Mouse (Mus musculus) ES-Bruce4 (cell line): ENCODE measurements around the gene Plscr2. TPM values are rescaled to one million over a fixed set of nuclear protein-coding genes. Genes with fewer than 3 reads are reported as not detected.

Experiments used
- H3K27ac ChIP-seq: 2 replicates; pipeline ENCODE4 v1.5.1; 2012; ENCODE audit warnings: low read length, inconsistent platforms; ENCODE audit not compliant: insufficient read depth
- H3K27me3 ChIP-seq: 2 replicates; pipeline ENCODE4 v1.6.1; 2012; ENCODE audit warnings: mild to moderate bottlenecking, low read length, inconsistent platforms; ENCODE audit not compliant: control insufficient read depth, poor library complexity, insufficient read depth, severe bottlenecking
- H3K36me3 ChIP-seq: 2 replicates; pipeline ENCODE4 v1.6.1; 2012; ENCODE audit warnings: inconsistent platforms, mild to moderate bottlenecking, low read length, moderate library complexity; ENCODE audit not compliant: control insufficient read depth, poor library complexity, insufficient read depth, severe bottlenecking
- H3K4me1 ChIP-seq: one replicate; pipeline ENCODE4 v1.8.1; 2011; ENCODE audit warnings: low read length; ENCODE audit not compliant: control insufficient read depth, insufficient read depth
- H3K4me3 ChIP-seq: 2 replicates; pipeline ENCODE4 v1.5.1; 2011; ENCODE audit warnings: low read depth, mild to moderate bottlenecking, low read length
- H3K9ac ChIP-seq: 2 replicates; pipeline ENCODE4 v1.6.1; 2012; ENCODE audit warnings: low read depth, mild to moderate bottlenecking, inconsistent platforms; ENCODE audit not compliant: poor library complexity, severe bottlenecking
- H3K9me3 ChIP-seq: replicated peaks from 2 replicates; pipeline ENCODE4 v1.6.1; 2012; ENCODE audit warnings: mild to moderate bottlenecking, low read length, inconsistent platforms; ENCODE audit not compliant: control insufficient read depth, poor library complexity, insufficient read depth, severe bottlenecking
- CTCF ChIP-seq: IDR thresholded peaks from one replicate; pipeline ENCODE4 v1.8.1; 2011; ENCODE audit warnings: low read depth, low read length
- EP300 ChIP-seq: IDR thresholded peaks from 2 replicates; pipeline ENCODE4 v1.6.1; 2011; ENCODE audit warnings: low read depth, low read length; ENCODE audit not compliant: insufficient read depth
- POLR2A ChIP-seq: IDR thresholded peaks from one replicate; pipeline ENCODE4 v1.8.1; 2011; ENCODE audit warnings: low read length; ENCODE audit not compliant: insufficient read depth
- polyA plus RNA-seq: library from polyadenylated mRNA; stranded (reverse); fragments of >200 nt; gene quantifications from 2 replicates; pipeline ENCODE4 v1.2.4, GENCODE M21; 2011; ENCODE audit warnings: low read depth; ENCODE audit not compliant: missing spikeins, insufficient read depth, insufficient read length

Plscr2 gene
- polyA plus RNA-seq, 1 experiment = 0.43 TPM

DNA sequence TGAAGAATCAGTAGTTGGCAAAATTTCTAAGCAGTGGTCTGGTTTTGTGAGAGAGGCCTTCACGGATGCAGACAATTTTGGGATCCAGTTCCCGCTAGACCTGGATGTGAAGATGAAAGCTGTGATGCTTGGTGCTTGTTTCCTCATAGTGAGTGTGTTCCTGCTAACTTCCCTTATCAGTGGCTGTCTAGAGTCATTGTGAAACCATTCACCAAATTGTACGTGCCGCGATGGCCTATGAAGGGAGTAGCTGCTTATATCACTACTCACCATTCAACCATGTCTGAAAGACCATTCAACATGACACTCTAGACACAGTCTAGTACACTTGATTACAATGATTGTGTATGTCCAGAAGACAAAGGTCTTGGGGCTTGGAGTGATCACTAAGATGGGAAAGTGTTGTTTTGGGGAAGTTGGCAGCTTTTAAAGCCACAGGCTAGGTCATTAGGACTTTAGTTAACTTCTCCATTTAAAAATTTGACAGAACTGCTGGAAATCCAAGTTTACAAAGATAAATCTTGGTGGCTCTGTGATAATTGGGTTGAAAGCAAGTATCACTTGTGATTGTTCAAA is 5.5 kb upstream of the Plscr2 start:
- Histone ChIP-seq H3K9me3 (no peaks in the 10 kb centered on the region), H3K9ac (no peak overlapping the region), H3K36me3 (peaks cover 3% of the 10 kb centered on the region; the same call in 1 of the 2 replicates), H3K4me3 (no peak overlapping the region), H3K4me1 (no peaks in the 10 kb centered on the region), H3K27me3 (no peaks in the 10 kb centered on the region), H3K27ac (no peak overlapping the region)
- TF ChIP-seq CTCF (no peak), EP300 (no peak), POLR2A (no peak)

DNA sequence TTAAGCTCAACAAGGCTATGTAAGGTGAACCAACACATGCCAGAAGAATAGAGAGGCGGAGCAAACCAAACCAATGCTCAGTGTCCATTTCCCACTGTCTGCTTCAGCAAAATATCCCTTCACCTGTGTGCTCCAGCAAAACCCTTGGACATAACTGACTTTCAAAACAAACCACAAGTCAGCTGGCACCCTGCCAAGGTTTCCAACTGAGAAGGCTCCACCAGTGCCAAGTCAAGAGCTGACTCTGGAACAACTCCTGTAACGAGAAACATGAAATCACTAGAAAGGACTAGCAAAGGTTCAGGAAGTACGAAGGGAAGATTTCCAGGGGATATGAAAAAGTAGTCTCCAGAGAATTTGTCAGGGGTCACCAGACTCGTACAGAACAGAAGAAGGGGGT is 4.5 kb upstream of the Plscr2 start:
- H3K27me3 ChIP-seq = no peaks in the 10 kb centered on the region
- no peaks in the 10 kb centered on the region for H3K9me3 ChIP-seq
- H3K36me3 ChIP-seq = peaks cover 3% of the 10 kb centered on the region; the same call in 1 of the 2 replicates
- H3K9ac ChIP-seq = no peak overlapping the region
- H3K4me3 ChIP-seq = no peak overlapping the region
- no peak overlapping the region for H3K27ac ChIP-seq
- TF ChIP-seq POLR2A (no peak), CTCF (no peak), EP300 (no peak)
- peaks cover 1% of the 10 kb centered on the region for H3K4me1 ChIP-seq

DNA sequence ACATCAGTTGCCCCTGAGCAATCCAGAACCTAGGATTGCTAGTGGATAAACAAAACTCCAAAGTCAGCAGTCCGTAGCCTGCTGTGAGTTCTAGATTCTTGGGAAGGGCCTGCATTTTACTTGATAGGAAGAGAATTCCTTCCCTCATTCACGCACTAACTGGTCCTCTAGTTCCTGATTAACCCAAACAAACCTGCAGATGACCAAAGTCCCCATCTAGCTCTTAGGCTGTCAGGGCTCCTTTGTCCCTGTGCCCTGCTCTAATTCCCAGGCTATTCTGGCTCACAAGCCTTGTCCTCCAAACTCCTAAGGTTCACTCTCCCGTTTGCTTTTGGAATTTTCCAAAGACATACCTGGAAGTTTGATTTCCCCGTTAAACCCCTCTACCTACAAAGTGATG is 2.8 kb upstream of the Plscr2 start:
- Histone ChIP-seq H3K27ac (no peak overlapping the region), H3K36me3 (peaks cover 3% of the 10 kb centered on the region; the same call in 1 of the 2 replicates), H3K4me1 (peaks cover 3% of the 10 kb centered on the region), H3K27me3 (no peaks in the 10 kb centered on the region), H3K9me3 (no peaks in the 10 kb centered on the region), H3K4me3 (no peak overlapping the region), H3K9ac (no peak overlapping the region)
- no peak for TF ChIP-seq CTCF
- TF ChIP-seq EP300 = no peak
- TF ChIP-seq POLR2A = no peak

DNA sequence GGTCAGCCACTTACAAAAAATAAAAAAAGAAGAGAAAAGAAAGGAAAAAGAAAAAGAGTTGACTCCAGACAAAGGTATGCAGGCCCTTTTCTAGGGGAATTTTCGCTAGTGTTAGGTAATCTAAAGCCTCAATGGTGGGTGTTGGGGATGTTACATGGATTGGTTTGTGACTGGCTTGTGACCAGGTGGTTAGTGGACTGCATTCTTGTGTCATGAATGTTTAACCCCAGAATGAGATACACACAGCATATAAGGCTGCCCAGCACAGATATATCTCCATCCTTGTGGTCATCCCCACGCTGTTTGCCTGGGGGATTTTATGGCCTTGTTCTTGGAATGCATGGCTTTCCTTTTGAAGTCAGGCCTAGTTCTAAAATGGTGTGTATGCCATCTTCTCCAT is 2.1 kb upstream of the Plscr2 start:
- Histone ChIP-seq H3K4me1 (peaks cover 3% of the 10 kb centered on the region), H3K4me3 (no peak overlapping the region), H3K36me3 (peaks cover 3% of the 10 kb centered on the region; the same call in 1 of the 2 replicates), H3K27me3 (no peaks in the 10 kb centered on the region), H3K9me3 (no peaks in the 10 kb centered on the region), H3K9ac (no peak overlapping the region), H3K27ac (no peak overlapping the region)
- TF ChIP-seq EP300 = no peak
- TF ChIP-seq CTCF = no peak
- TF ChIP-seq POLR2A = no peak

DNA sequence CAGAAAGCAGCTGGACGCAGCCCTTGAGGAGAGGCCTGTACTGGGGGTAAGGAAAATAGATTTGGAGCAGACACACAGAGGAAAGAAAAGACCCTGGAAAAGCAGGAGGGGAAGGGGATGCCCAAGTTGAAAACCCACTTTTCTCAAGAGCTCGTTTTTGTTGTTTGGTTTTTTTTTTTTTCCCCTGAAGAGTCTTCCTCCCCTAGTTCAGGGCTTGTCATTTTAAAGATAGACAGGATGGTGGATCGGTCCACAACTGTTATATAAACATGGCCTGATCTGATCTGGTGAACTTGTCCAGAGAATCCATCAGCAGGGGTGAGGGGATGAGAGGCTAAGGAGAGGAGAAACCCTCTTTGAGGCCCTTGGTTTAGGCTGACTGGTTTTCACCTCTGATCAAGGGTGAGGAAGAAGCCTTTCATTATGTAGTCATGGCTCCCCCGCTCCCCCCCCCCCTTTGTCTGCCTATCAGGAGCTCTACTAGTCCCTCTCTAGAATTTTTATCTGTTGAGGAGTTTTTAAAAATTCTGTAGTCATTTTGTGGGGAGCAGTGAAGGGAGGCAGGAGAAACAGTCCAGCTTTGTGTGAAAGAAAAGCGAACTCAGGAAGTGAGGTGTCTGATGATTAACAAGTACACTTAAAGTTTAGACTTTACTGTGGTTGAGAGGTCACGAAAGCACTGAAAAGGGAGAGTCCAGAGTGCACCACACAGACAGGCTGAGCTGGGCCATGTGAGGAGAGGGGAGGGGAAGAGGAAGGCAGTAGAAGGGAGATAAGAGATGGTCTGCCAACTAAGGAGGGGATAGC is 1.2 kb upstream of the Plscr2 start:
- TF ChIP-seq CTCF (no peak), POLR2A (no peak), EP300 (no peak)
- Histone ChIP-seq H3K27ac (no peak overlapping the region), H3K9ac (no peak overlapping the region)

DNA sequence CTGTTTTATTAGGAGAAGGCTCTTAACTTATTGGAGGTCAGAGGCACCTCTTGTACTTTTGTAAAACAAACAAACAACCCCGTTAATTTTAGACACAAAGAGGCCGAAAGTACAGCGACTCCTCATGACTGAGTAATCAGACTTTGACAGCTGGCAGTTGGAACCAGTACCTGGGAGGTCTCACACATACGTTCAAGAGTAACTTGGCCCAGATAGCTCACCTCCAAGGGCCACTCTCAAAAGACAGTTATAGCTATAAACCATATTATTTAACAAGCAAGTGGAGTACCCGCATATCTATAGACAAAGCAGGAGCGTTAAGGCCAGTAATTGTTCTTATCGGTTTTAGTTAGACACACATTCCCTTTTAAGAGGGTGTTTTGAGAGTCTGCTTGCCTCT is 958 bp downstream of the Plscr2 start:
- Histone ChIP-seq H3K4me1 (peaks cover 3% of the 10 kb centered on the region), H3K36me3 (no peaks in the 10 kb centered on the region; the same call in 1 of the 2 replicates), H3K27ac (no peak overlapping the region), H3K27me3 (no peaks in the 10 kb centered on the region; the same call in 1 of the 2 replicates), H3K9me3 (no peaks in the 10 kb centered on the region), H3K9ac (no peak overlapping the region), H3K4me3 (no peak overlapping the region)
- TF ChIP-seq EP300 (no peak), CTCF (no peak), POLR2A (no peak)

More for the DNA sequence above, 1.2 kb upstream of the Plscr2 start:
- Histone ChIP-seq H3K36me3 (no peaks in the 10 kb centered on the region; the same call in 1 of the 2 replicates), H3K27me3 (no peaks in the 10 kb centered on the region), H3K4me1 (peaks cover 3% of the 10 kb centered on the region), H3K4me3 (no peak overlapping the region), H3K9me3 (no peaks in the 10 kb centered on the region)
